Mouse (Mus musculus): Measurements from ENCODE around the gene Ly86. TPM values are rescaled to one million over a fixed set of nuclear protein-coding genes. Genes with fewer than 3 reads are reported as not detected.
A peak's percentile ranks its signal among the peaks of the same experiment; 100 is the strongest.

Ly86 gene
- total and polyA plus RNA-seq, 3 experiments = 172 to 427 (median 290) TPM

- no peaks in the 10 kb centered on the region for H3K4me1 ChIP-seq (ENCODE audit: control insufficient read depth in 1 of 2, insufficient read depth in 2 of 2)
- in situ Hi-C loops (cut with MboI; ENCODE audit: low pct_ligation_motif_present, low pct_unique_long_range_greater_than_20kb, low sequenced_read_pairs) = no loop called here
- H3K9ac ChIP-seq (ENCODE audit: insufficient read depth, low read depth) = no peak overlapping the region
- DNase-seq (ENCODE audit: extremely low read depth) = no peak
- no peaks in the 10 kb centered on the region for H3K79me2 ChIP-seq (replicated peaks; ENCODE audit: control insufficient read depth, extremely low read depth, insufficient read depth, poor library complexity, severe bottlenecking)
- H3K27ac ChIP-seq (ENCODE audit: insufficient read depth, low read depth) = no peak overlapping the region
- no peaks in the 10 kb centered on the region for H3K36me3 ChIP-seq (replicated peaks in 1 of 2; ENCODE audit: control insufficient read depth in 1 of 2, insufficient read depth in 1 of 2, low read length in 1 of 2)
- dilution Hi-C loops (cut with MboI; ENCODE audit: extremely low pct_ligation_motif_present, extremely low pct_unique_long_range_greater_than_20kb, low sequenced_read_pairs) = no loop called here
- TF ChIP-seq SMC3 (IDR thresholded peaks at IDR 0.05; ENCODE audit: low read depth, low read length) = no peak
- no peak for TF ChIP-seq USF2 (conservative IDR thresholded peaks at IDR 0.05; ENCODE audit: low read depth, low read length)
- no peak for TF ChIP-seq NRF1 (IDR thresholded peaks at IDR 0.05; ENCODE audit: low read depth, low read length)
- no peak for TF ChIP-seq GABPA (IDR thresholded peaks at IDR 0.05; ENCODE audit: insufficient replicate concordance, low read depth, low read length)
- no peak for TF ChIP-seq TBP (conservative IDR thresholded peaks at IDR 0.05; ENCODE audit: low read depth, low read length)
- peaks cover 2% of the 10 kb centered on the region for H3K9me3 ChIP-seq (replicated peaks; ENCODE audit: low read length)
- H3K27me3 ChIP-seq (replicated peaks) = no peaks in the 10 kb centered on the region
- no peak overlapping the region for H3K4me2 ChIP-seq (ENCODE audit: insufficient read depth, low read depth, poor library complexity, severe bottlenecking)
- no peak overlapping the region for H3K4me3 ChIP-seq (replicated peaks in 1 of 3; ENCODE audit: low read depth in 2 of 3, low read length in 2 of 3, poor library complexity in 1 of 3)
Observed at GRCm38 (mm10) chr13:37465710-37466109, 120.7 kb downstream of the Ly86 start.

GRCm38 (mm10) chr13:37467795-37468194 is 122.8 kb downstream of the Ly86 start:
- H3K9me3 ChIP-seq (replicated peaks; ENCODE audit: low read length) = no peaks in the 10 kb centered on the region
- DNase-seq (ENCODE audit: extremely low read depth) = peak; percentile 55
- TF ChIP-seq JUND (conservative IDR thresholded peaks at IDR 0.05; ENCODE audit: low read depth, low read length) (no peak), ZC3H11A (IDR thresholded peaks at IDR 0.05; ENCODE audit: low read depth, low read length) (0 out of 2 replicates have a peak, but pooled peaks have one; percentile 2), POLR2AphosphoS2 (IDR thresholded peaks at IDR 0.05; ENCODE audit: low read depth, low read length) (no peak), RAD21 (IDR thresholded peaks at IDR 0.05; ENCODE audit: low read depth, low read length) (peak; percentile 72), USF1 (IDR thresholded peaks at IDR 0.05; ENCODE audit: low read depth, low read length) (no peak), SMC3 (IDR thresholded peaks at IDR 0.05; ENCODE audit: low read depth, low read length) (peak; percentile 57), CTCF (conservative IDR thresholded peaks at IDR 0.05 in 1 of 2, IDR thresholded peaks at IDR 0.05 in 1 of 2; ENCODE audit: low read depth in 2 of 2, low read length in 2 of 2) (peak in 1 of 2 experiments; percentile 71; a peak in 2 of 4 replicates)
- no peak overlapping the region for H3K4me2 ChIP-seq (ENCODE audit: insufficient read depth, low read depth, poor library complexity, severe bottlenecking)
- in situ Hi-C loops (cut with MboI; ENCODE audit: low pct_ligation_motif_present, low pct_unique_long_range_greater_than_20kb, low sequenced_read_pairs) = no loop called here
- H3K36me3 ChIP-seq (replicated peaks in 1 of 2; ENCODE audit: control insufficient read depth in 1 of 2, insufficient read depth in 1 of 2, low read length in 1 of 2) = no peaks in the 10 kb centered on the region
- H3K79me2 ChIP-seq (replicated peaks; ENCODE audit: control insufficient read depth, extremely low read depth, insufficient read depth, poor library complexity, severe bottlenecking) = no peaks in the 10 kb centered on the region
- H3K9ac ChIP-seq (ENCODE audit: insufficient read depth, low read depth) = no peak overlapping the region
- H3K4me3 ChIP-seq (replicated peaks in 1 of 3; ENCODE audit: low read depth in 2 of 3, low read length in 2 of 3, poor library complexity in 1 of 3) = no peak overlapping the region
- dilution Hi-C loops (cut with MboI; ENCODE audit: extremely low pct_ligation_motif_present, extremely low pct_unique_long_range_greater_than_20kb, low sequenced_read_pairs) = no loop called here
- H3K4me1 ChIP-seq (ENCODE audit: control insufficient read depth in 1 of 2, insufficient read depth in 2 of 2) = no peaks in the 10 kb centered on the region
- H3K27me3 ChIP-seq (replicated peaks) = no peaks in the 10 kb centered on the region
- no peak overlapping the region for H3K27ac ChIP-seq (ENCODE audit: insufficient read depth, low read depth)
